Mouse (Mus musculus) embryonic fibroblast, embryonic 13.5 days (primary cell): ENCODE results near the gene Pspn.

Experiments
- CTCF ChIP-seq: IDR thresholded peaks from 2 replicates; pipeline ENCODE4 v1.5.1; 2011; ENCODE audit warnings: mild to moderate bottlenecking, control low read depth, low read length, moderate library complexity, borderline replicate concordance; ENCODE audit not compliant: insufficient read depth
- POLR2A ChIP-seq: IDR thresholded peaks from 2 replicates; pipeline ENCODE4 v1.6.1; 2011; ENCODE audit warnings: low read depth, mild to moderate bottlenecking, control low read depth, low read length, moderate library complexity

GRCm38 (mm10) chr17:56982013-56982412 lies 17.8 kb downstream of the Pspn start, which contains the start of gene Acer1:
- TF ChIP-seq POLR2A: no peak
- no peak for TF ChIP-seq CTCF
